Mouse (Mus musculus) inflammation-experienced regulatory T-cells, adult 6 months (primary cell): ENCODE measurements at regions not wholly inside any gene's neighbourhood (a gene's known extent, or its start where the extent isn't known, plus 50 kb on each side); places are given as distances from the start of the nearest gene placed in this dataset.
A peak's percentile ranks its signal among the peaks of the same experiment; 100 is the strongest.
"Not testable (repeated sequence)": the region's sequence is repeated elsewhere in the genome, so short reads cannot be mapped to it uniquely, and the experiment has no call there.

Experiments
- ATAC-seq: one replicate; pipeline ENCODE4 v1.8.0; 2017

- ATAC-seq, result no peak
Measured at GRCm38 (mm10) chr5:149815879-149816278, 137.8 kb downstream of the B3glct start.

GRCm38 (mm10) chr5:149818812-149819211, 140.8 kb downstream of the B3glct start:
- ATAC-seq, result no peak

- ATAC-seq, result no peak
Measured at GRCm38 (mm10) chr5:149823821-149824220, 145.8 kb downstream of the B3glct start.

DNA sequence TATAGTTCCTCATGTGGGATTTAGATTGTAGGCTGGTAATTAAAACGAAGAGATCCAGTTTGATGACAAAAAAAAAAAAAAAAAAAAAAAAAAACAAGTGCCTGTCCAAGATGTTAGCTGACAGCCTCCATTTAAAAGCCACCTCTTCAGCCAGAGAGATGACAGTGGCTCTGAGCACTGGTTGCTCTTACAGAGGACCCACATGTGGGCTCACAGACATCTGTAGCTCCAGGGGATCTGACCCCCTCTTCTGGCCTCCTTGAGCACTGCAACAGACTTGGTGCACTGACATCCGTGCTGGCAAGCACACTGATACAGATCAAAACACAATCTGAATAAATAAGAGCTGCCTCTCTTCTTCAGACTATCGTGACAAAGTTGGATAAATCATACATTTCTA, 149.6 kb downstream of the B3glct start:
- no peak for ATAC-seq

GRCm38 (mm10) chr5:149831122-149831861, 153.3 kb downstream of the B3glct start:
- ATAC-seq, result no peak

DNA sequence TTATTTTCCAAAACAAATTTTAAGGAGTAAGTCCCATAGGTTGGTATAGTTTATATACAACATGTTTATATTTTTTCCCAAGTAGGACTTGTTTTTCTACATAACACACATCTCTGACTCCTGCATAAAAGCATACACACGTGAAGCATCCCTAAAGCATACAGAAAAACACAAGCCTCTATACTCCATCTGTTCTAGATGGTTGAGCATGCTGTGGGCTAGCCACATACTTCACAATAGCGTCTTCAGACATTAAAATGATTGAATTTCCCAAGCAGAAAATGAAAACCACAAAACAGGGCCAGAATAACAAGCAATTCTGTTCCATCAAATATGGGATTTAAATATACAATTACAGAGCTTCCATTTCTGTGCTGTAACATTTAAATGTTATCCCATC, 159.3 kb downstream of the B3glct start:
- ATAC-seq, result no peak

DNA sequence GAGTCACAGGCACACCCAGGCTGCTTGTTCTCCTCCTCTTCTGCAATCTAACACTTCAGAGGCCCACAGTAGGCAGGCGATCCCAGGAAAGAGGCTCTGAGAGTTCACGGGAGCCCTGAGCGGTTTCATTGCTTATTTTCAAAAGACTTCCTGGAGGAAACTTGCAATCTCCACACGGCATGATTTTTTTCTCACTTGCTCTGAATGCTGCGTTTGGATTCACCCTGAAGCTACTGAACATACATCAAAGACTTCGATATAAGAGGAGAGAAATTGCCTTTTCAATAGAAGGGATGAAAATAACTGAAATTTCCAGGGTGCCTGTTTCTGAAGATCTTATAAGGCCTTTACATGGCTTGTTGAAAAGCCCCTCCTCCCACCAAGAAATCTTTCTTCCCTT, 164.5 kb downstream of the B3glct start:
- ATAC-seq, result no peak

DNA sequence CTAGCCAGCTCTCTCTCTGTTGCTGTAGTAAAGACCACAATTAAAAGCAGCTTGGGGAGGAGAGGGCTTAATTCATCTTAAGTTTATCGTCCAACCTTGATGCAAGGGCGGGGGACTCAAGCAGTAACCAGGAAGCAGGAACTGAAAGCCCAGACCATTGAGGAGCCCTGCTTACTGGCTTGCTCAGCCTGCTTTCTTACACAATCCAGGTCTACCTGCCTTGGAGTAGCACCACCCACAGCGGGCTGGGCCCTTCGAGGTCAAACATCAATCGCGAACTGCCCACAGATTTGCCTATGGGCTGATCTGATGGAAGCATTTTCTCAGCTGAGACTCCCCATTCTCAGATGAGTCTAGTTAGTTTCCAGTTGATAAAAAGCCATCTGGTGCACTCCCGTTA, 165.3 kb downstream of the B3glct start:
- ATAC-seq, result no peak

DNA sequence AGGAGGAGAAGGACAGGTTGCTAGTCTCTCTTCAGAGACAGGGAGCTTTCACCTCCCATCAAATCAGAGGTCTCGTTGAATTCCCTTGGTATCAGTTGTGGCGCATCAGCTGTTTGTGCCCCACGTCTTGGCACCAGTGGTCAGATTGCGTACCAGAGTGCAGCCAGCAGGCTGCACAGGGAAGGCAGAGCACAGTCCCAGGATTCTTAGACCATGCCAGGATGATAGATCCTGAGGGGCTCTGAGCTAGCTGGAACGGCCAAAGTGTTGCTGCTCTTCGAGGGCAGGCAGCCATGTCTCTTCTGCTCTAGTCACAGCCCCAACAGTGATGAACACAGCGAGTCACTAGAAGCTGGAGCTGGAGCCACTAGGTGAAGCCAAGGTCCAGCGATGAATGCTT, 167.2 kb downstream of the B3glct start:
- no peak for ATAC-seq

GRCm38 (mm10) chr5:149848465-149848864, 170.0 kb upstream of the Rxfp2 start:
- ATAC-seq, result no peak

DNA sequence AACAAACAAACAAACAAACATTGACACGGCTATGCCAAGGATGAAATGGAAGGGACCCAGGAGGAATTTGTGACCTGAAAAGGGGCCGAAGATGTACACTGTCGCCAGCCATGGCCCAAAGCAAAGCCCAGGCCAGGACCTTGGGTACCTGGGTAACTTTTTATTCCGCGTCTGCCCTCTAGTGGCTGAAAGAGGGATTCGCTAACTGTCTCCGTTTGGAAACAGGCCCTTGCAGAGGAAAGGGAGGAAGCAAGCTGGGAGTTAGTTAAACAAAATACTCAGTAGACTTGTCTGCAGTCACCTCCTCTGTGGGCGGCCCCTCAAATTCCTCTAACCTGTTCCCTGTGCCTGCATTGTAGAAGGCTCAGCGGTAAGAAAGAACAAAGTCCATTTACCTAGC, 167.5 kb upstream of the Rxfp2 start:
- ATAC-seq, result peak; percentile 60

GRCm38 (mm10) chr5:149852516-149852915, 166.0 kb upstream of the Rxfp2 start:
- ATAC-seq, result no peak

- ATAC-seq, result no peak
Measured at GRCm38 (mm10) chr5:149856101-149856500, 162.4 kb upstream of the Rxfp2 start.

DNA sequence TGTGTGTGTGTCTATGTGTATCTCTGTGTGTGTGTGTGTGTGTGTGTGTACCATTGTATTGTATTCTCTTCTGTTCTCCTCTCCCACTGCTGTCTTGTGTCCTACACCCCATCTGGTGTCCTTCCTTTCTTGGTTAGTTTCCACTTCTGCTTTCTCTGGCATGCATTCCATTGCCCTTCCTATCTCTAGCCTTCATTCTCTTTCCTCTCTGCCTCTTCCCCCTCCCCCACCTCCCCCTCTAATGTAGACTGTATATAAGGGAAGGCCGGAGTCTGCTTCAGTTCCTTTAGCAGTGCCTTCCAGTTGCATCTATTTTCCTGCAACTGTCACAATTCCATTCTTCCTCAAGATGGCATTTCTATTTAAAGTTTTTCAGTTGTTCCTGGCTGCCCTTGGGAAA, 161.5 kb upstream of the Rxfp2 start:
- ATAC-seq, result no peak

GRCm38 (mm10) chr5:149861489-149861962, 156.9 kb upstream of the Rxfp2 start:
- ATAC-seq, result no peak

DNA sequence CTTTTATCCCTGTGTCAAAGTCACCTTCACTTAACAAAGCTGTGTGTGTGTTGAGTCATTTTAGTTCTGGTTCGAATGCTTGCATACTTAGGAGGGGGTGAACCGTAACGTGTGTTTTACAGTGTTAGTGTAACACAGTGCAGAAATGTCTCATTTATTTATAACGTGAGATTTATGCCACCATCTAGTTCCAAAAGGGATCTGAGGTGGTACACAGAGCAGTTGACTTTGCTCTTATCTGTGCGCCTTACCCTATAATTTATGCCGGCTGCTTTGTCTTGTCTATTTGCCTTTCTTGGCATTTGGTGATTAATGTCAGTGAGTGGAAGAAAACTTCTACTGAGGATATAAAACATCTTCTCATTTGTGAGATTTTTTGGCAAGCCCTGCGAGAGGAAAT, 150.5 kb upstream of the Rxfp2 start:
- no peak for ATAC-seq

DNA sequence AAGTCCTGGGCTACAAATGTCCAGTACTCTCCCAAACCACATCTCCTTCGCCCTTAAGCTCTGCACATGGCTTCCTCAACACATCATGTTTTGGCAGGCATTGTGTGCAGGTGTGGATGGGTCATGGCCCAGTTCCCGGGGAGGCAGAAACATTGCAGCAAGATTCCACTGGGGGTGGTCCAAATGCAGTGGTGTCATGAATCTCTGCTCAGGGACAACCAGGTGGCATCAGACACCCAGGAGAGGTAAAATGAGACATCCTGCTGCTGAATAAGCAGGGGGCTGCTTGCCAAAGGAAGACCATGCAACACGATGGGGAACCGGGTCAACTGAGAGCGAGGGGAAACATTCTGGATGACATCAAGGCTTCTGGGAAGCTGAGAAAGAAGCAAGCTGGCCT, 149.0 kb upstream of the Rxfp2 start:
- no peak for ATAC-seq

DNA sequence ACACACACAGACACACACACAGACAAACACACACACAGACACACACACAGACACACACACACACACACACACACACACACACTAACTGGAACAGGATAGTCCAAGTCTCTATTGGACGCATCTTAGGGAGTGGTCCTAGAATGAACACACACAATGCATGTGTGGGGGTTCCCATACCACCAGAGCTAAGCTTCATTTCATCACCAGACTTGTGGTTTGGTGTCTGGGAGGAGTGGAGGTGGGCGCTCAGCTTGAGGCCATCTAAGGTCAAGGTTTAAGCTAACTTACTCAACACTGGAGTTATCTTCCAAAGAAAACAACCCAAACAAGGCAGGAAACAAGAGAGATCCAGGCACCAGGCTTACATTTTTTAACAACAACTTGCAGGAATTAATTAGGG, 147.9 kb upstream of the Rxfp2 start:
- no peak for ATAC-seq

GRCm38 (mm10) chr5:149871521-149871920, 147.0 kb upstream of the Rxfp2 start:
- no peak for ATAC-seq

DNA sequence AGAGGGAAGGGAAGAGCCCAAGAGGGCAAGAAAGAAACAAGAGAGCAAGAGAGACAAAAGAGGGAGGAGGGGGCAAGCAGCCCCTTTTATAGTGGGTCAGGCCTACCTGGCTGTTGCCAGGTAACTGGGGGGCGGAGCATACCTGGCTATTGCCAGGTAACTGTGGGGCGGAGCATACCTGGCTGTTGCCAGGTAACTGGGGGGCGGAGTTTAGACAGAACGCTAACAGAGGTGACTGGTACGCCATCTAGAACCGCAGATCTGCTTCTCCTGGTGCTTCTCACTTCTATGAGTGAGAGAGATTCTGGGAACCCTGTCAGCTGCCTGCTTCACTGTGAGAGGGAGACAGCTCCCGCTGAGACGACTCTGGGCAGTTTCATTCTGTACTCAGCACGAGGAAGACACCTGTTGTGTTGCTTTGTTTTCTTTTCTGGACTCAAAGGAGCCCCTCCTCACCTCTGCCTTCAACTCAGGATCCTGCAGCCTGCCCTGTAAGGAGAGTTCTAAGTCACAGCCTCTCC, 144.9 kb upstream of the Rxfp2 start:
- ATAC-seq, result no peak

- ATAC-seq, result no peak
Measured at GRCm38 (mm10) chr5:149874342-149874741, 144.1 kb upstream of the Rxfp2 start.

- ATAC-seq, result not testable (repeated sequence)
Measured at GRCm38 (mm10) chr5:149892453-149892852, 126.0 kb upstream of the Rxfp2 start.

DNA sequence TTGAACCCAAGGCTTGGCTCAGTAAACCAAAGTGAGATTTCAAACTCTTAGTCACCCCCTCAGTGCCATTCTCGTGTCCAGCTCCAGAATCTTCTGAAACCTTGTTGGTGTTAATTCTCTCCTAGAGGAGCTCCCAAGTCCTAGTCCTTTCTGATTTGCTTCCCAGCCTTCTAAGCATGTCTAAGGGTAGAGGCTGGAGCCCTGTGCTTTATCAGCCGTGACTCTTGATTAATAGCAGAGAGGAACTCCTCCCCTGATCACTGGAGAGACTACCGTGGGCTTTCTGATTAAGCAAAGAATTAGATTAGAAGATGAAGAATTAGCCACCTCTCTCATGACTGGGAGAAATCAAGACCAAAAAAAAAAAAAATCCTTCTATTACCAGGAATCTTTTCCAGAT, 111.5 kb upstream of the Rxfp2 start:
- ATAC-seq, result no peak

- no peak for ATAC-seq
Measured at GRCm38 (mm10) chr5:149908376-149909078, 109.9 kb upstream of the Rxfp2 start.
